Mouse (Mus musculus): ENCODE data around the gene F830045P16Rik.
A peak's percentile ranks its signal among the peaks of the same experiment; 100 is the strongest.
"Not testable (repeated sequence)": the region's sequence is repeated elsewhere in the genome, so short reads cannot be mapped to it uniquely, and the experiment has no call there.

F830045P16Rik gene

GRCm38 (mm10) chr2:129544919-129545318 is 8.5 kb upstream of the F830045P16Rik start:
- no peak for DNase-seq (ENCODE audit: low spot score)

GRCm38 (mm10) chr2:129544448-129544847 is 8.0 kb upstream of the F830045P16Rik start:
- no peak for DNase-seq (ENCODE audit: low spot score)

DNA sequence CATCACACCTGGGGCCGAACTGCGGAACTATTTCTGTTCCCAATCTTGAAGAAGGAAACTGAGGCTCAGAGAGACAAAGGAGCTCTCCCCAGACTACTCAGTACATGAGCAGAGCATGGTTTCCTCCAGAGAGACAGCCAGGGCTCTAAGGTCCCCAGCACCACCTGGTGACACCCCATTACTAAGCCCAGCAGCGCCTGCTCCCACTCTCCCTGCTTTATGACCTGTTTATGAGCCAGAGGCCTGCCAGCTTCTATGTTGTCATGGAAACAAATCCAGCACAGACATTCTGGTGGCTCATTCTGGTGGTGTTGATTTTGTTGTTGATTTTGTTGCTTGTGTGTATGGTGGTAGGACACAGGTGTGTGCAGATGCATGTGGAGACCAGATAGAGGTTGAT is 3.6 kb upstream of the F830045P16Rik start:
- DNase-seq (ENCODE audit: low spot score), result no peak

GRCm38 (mm10) chr2:129539175-129539574 is 2.8 kb upstream of the F830045P16Rik start:
- DNase-seq (ENCODE audit: low spot score), result no peak

DNA sequence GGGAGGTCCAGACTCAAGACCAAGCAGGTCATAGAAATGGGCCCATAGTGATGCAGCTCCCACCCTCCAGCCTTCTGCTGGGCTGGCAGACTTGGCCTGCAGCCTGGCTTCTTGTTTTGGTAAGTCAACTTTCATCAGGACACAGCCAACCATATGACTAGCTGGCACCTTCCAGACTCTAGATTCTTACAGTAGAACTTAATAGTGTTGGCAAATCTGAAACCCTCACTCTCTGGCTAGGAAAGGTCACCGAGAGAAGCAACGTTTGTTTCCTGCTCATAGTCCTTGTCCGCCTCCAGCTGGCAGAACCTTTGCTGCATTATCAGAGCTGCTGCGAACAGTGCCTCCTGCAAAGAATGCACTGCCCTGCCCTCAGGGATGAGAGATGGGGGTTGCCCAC is 1.5 kb upstream of the F830045P16Rik start:
- DNase-seq (ENCODE audit: low spot score), result no peak

DNA sequence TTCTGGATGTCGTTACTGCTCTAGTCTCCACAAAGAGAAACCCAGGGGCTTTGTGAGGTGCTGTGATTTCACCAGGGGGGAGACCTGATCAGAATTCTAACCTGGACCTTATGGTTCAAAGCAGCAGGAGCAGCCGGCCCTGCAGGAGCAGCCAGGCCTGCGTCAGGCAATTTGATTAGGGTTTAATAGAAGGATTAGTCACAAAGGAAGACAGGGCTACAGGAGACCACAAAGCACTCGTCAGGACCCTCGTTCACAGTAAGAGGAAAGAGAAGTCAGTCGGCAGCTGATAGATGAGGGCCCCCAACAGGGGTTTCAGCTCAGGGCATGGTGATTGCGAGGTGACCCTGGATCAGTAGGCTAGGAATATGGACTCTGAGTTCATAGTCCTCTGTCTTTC is 958 bp upstream of the F830045P16Rik start:
- no peak for DNase-seq (ENCODE audit: low spot score)

- no peak for DNase-seq (ENCODE audit: low spot score)
Observed at GRCm38 (mm10) chr2:129536926-129537325, 524 bp upstream of the F830045P16Rik start.

GRCm38 (mm10) chr2:129534886-129535591 is 1.4 kb downstream of the F830045P16Rik start:
- no peak for DNase-seq (ENCODE audit: low spot score)

DNA sequence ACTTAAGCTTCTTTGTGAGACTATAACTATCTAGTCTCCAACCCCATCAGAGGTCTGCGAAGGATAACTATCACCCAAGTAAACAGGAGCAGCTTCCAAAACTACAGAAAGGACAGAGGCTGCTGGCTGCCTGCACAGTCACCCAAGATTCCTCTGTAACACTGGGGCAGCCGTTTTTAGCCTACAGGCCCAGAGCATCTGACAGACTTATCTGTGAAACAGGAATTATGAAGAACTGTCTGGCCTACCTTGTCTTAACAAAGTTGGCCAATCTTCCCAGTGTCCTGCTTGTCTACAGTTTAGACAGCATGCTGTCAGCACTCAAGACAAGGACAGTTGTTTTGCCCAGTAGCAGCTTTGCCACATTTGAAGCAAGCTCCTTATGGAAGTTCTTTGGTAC is 4.5 kb downstream of the F830045P16Rik start:
- no peak for DNase-seq (ENCODE audit: low spot score)

GRCm38 (mm10) chr2:129531102-129531501 is 5.3 kb downstream of the F830045P16Rik start:
- DNase-seq (ENCODE audit: low spot score), result no peak

GRCm38 (mm10) chr2:129529297-129530209 is 6.8 kb downstream of the F830045P16Rik start:
- DNase-seq (ENCODE audit: low spot score), result peak; percentile 82

DNA sequence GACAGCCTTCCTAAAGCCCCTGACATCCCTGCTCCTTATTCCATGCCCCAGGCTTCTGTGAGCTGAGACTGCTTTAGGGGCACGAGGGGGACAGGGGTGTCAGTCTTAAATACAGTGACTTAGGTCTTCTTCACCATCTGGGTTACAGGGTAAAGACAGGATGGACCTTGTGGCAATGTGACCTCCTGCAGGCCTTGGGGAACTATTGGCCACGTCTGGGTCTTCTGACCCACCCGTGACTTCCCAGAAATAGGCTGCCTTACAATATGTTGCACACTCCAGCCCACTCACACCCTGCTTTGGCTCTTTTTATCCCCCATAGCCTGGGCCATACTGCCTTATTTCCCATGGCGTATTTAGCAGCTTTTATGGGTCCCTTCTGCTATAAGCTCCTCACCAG is 8.5 kb downstream of the F830045P16Rik start:
- DNase-seq (ENCODE audit: low spot score), result no peak

GRCm38 (mm10) chr2:129526322-129526721 is 10.1 kb downstream of the F830045P16Rik start:
- no peak for DNase-seq (ENCODE audit: low spot score)

DNA sequence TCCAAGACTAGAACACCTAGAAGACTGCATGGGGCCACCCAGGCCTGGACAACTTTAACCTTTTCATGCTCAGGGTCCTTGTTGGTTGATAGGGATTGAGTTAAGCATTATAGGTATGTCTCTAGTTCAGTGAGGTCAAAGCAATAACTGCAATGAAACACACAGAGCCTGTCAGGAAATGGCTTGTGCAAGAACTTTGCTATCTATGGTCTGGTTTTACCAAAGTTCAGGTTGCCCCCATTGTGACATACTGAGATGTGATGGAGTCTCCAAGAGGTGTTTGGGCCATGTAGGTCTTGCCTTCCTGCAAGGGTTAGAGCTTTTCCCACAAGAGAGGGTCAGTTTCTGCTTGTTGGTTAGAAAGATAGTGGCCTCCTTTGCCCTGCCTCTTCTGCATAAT is 10.8 kb downstream of the F830045P16Rik start:
- DNase-seq (ENCODE audit: low spot score), result no peak

- no peak for DNase-seq (ENCODE audit: low spot score)
Observed at GRCm38 (mm10) chr2:129518526-129518925, 17.9 kb downstream of the F830045P16Rik start.

GRCm38 (mm10) chr2:129514923-129515920 is 21.2 kb downstream of the F830045P16Rik start:
- no peak for DNase-seq (ENCODE audit: low spot score)

DNA sequence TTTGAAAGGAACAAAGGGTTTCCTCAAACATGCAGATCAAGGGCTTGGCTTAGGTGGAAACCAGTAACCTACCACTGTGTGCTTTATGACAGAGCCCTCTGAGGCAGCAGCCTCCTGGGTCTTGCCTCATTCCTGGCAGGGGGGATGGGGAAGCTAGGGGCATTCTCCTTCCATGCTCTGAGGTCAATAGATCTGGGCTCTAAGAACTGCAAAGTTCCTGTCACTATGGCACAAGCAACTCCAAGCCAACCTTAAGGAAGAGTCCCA is 22.1 kb downstream of the F830045P16Rik start:
- no peak for DNase-seq (ENCODE audit: low spot score)

DNA sequence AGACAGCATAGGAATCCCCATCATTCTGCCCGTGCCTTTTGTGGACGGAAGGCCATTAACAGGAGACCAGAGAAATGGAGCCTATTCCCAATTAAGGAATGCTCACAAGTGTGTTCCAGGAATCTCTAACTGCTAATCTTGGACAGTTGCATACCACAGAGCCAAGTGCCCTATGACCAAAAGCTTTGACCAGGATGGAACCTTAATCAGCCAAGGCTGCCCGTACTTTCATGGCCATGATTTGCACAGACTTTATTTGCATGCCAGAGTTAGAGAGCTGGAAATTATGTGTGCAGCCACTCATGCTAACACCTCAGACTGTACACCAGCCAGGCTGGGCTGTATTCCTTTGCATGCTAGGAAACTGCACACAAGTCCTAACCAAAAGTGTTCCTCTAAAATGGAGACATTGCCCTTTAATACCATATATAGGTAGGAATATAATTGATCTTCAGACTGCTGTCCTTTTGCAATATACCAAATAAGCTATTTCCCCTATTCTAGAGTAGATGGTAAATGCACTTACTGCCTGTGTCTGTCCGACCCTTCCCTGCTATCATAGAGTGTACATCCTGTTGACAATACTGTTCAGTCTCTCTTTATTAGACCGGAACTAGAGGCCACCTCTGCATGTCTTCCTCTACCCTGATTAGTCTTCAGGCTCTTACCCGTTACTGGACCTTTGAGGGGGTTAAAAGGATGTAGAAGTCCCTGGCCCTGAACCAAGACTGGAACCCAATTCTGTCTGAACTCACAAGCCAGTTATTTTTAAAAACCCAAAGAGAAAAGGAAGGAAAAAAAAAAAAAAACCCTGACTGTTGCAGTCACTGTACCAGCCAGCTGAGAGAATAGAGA is 22.6 kb downstream of the F830045P16Rik start:
- no peak for DNase-seq (ENCODE audit: low spot score)

DNA sequence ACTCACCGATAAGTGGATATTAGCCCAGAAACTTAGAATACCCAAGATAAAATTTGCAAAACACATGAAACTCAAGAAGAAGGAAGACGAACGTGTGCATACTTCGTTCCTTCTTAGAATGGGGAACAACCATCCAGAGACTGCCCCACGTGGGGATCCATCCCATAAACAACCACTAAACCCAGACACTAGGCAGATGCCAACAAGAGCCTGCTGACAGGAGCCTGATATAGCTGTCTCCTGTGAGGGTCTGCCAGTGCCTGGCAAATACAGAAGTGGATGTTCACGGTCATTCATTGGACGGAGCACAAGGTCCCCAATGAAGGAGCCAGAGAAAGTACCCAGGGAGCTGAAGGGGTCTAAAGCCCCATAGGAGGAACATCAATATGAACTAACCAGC is 24.3 kb downstream of the F830045P16Rik start:
- DNase-seq (ENCODE audit: low spot score), result not testable (repeated sequence)

DNA sequence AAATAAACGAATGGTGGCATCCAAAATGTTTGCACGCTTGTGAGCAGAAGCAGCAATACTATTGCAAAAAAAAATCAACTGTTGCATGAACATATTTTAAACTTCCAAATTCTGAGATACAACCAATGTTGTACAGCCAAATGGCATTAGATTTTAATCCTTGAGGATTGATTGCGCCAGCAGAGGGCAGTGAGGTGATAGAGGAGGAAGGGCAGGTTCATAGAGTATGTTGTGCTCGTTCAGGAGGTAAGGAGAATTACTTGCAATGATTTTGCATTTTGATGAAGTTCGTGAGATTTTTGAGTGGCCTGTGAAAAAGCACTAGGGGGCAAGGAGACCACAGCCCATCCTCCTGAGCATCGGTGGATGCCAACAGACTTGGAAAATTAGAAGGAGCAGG is 33.8 kb downstream of the F830045P16Rik start:
- no peak for DNase-seq (ENCODE audit: low spot score)

Data from testis, postnatal 14 days (tissue).